Mouse (Mus musculus) testis, adult 2 months (tissue): ENCODE measurements around the gene Tnfsf8. TPM values are rescaled to one million over a fixed set of nuclear protein-coding genes. Genes with fewer than 3 reads are reported as not detected.

Source experiments
- H3K27ac ChIP-seq: fragments of 200-500 bp; 2 replicates; pipeline ENCODE4 v1.5.1; 2012; ENCODE audit warnings: low read depth, low read length; ENCODE audit not compliant: control insufficient read depth, insufficient read depth
- H3K27me3 ChIP-seq: fragments of 200-500 bp; 2 replicates; pipeline ENCODE4 v1.6.1; 2012; ENCODE audit warnings: mild to moderate bottlenecking, low read length, moderate library complexity; ENCODE audit not compliant: control insufficient read depth, insufficient read depth
- H3K36me3 ChIP-seq: fragments of 200-500 bp; 2 replicates; pipeline ENCODE4 v1.6.1; 2012; ENCODE audit warnings: mild to moderate bottlenecking, low read length; ENCODE audit not compliant: control insufficient read depth, insufficient read depth
- H3K4me1 ChIP-seq: fragments of 200-500 bp; 2 replicates; pipeline ENCODE4 v1.6.1; 2012; ENCODE audit warnings: low read length; ENCODE audit not compliant: control insufficient read depth, insufficient read depth
- H3K4me3 ChIP-seq: fragments of 200-500 bp; 2 replicates; pipeline ENCODE4 v1.5.1; 2012; ENCODE audit warnings: low read depth, mild to moderate bottlenecking, low read length, moderate library complexity, mixed read lengths; ENCODE audit not compliant: control insufficient read depth
- CTCF ChIP-seq: fragments of 200-500 bp; IDR thresholded peaks from 2 replicates; pipeline ENCODE4 v1.5.1; 2012; ENCODE audit warnings: low read depth, mild to moderate bottlenecking, inconsistent platforms, low read length, moderate library complexity; ENCODE audit not compliant: control insufficient read depth, insufficient read depth, insufficient replicate concordance
- POLR2A ChIP-seq: fragments of 200-500 bp; IDR thresholded peaks from 2 replicates; pipeline ENCODE4 v1.6.1; 2012; ENCODE audit warnings: low read depth, mild to moderate bottlenecking, inconsistent platforms, low read length, moderate library complexity; ENCODE audit not compliant: control insufficient read depth
- polyA plus RNA-seq: library from polyadenylated mRNA; depleted of rRNA; stranded (reverse); fragments of >200 nt; gene quantifications from 2 replicates; pipeline ENCODE4 v1.2.3, GENCODE M21; 2012; rRNA removed

Gene Tnfsf8
- polyA plus RNA-seq, 1 experiment, result 0.02 TPM

DNA sequence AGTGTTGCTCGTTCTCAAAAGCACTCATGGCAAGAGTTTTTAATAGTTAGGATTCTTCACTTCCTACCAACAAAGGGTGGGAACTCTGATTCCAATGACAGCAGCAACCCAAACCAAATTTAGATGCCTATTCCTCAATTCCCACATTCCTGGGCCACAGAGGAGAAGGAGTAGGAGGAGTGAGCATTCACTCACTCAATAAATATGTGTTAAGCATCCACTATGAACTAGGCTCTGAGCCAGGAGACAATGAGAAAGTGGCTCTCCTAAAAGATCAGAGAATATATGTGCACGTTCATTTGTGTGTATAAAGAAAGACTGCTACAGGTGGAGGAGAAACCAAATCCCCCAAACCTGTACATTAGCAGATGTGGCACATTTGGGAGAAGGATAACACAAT is 75.7 kb downstream of the Tnfsf8 start:
- no peak overlapping the region for H3K27ac ChIP-seq
- no peaks in the 10 kb centered on the region for H3K4me1 ChIP-seq
- no peak for TF ChIP-seq POLR2A
- no peak for TF ChIP-seq CTCF
- no peak overlapping the region for H3K4me3 ChIP-seq
- H3K27me3 ChIP-seq, result no peaks in the 10 kb centered on the region
- no peaks in the 10 kb centered on the region for H3K36me3 ChIP-seq

DNA sequence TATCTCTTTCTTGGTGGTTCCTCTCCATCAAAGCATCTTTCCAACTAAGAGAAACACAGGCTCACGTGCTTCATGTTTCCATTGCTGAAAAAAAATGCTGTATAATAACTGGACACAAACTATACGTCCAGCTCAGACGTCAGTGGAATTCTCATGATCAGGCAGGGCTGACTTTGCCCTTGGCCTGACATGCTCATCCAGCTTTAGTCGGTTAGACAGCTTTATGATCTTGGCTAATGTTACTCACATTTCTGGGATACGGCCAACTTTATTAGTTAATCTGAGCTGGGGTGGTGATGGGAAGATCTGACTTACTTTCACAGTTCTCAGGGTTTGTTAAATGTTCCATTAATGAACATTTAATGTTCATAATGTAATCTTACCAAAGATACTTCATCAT is 77.3 kb downstream of the Tnfsf8 start:
- no peaks in the 10 kb centered on the region for H3K4me1 ChIP-seq
- no peaks in the 10 kb centered on the region for H3K27me3 ChIP-seq
- H3K36me3 ChIP-seq, result no peaks in the 10 kb centered on the region
- H3K4me3 ChIP-seq, result no peak overlapping the region
- H3K27ac ChIP-seq, result no peak overlapping the region
- TF ChIP-seq POLR2A (no peak), CTCF (no peak)

DNA sequence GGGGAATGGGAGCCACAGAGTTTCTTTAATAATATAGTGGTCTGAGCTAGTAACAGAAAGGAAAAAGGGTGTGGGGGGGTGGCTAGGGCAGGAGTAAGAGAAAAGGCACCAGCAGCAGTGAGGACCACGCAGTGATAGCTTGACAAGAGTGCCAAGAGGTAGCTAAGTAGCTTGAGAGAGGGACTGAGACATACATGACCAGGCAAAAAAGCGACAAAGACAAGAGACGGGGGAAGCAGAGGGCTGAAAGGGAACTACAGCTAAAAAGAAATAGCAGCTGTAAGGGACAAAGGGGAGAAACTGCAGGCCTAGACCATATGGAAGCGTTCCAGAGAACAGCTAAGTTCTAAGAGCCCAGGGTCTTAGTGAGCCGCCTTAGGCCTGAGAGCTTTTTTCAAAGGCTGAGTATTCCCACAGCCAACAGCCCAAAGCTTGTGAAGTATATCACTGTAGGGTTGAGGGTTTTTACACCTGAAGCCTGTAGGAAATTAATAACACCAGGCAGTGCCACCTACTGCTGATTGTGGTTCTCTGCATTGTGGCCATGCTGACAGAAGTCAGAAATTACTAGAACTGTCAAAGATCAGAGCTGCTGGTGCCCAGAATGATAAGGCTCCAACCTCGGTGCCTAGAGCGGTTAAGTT is 78.1 kb downstream of the Tnfsf8 start:
- Histone ChIP-seq H3K4me3 (no peak overlapping the region), H3K4me1 (no peaks in the 10 kb centered on the region), H3K27ac (no peak overlapping the region), H3K36me3 (no peaks in the 10 kb centered on the region), H3K27me3 (no peaks in the 10 kb centered on the region)
- no peak for TF ChIP-seq CTCF
- TF ChIP-seq POLR2A, result no peak

Other genes starting within 250 kb of the Tnfsf8 start
- gene Tex48, start 238.9 kb downstream of the Tnfsf8 start, polyA plus RNA-seq, result 562 and 586 TPM in 2 replicates
- gene Gm11214, start 198.0 kb downstream of the Tnfsf8 start, polyA plus RNA-seq, result not detected in 2 replicates
- gene Tnfsf15, start 116.2 kb downstream of the Tnfsf8 start, polyA plus RNA-seq, result 0.16 and 0.26 TPM in 2 replicates
- gene Tnc, start 185.7 kb upstream of the Tnfsf8 start, polyA plus RNA-seq, result 0.57 and 0.73 TPM in 2 replicates